ENCODE assay signal across 9 mouse cellular contexts in the genomic region with DNA sequence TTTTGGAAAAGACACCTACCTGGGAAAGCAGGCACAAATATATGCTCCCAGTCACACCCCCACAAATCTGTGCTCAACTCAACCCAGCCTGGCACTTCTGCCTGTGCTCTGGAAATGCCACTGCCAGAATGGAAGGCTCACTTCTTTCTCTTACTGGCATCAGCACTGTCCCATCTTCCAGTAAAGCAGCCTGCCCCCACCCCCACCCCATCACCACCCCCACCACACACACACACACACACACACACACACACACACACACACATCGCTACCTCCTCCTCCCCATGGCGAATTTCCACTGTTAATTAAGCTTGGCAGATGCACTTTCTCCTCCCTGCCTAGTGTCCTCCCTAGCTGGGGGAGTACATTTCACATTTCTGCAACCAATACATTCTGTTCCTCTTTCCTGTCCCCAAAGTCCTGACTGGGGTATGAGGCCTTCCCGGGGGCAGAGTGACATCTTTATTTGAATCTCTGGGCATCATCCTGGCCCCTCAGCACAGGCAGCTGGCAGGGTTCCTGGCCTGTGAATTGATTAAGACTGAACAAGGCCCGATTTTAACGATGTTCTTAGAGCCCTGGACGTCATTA. TPM values are rescaled to one million over a fixed set of nuclear protein-coding genes. Genes with fewer than 3 reads are reported as not detected.
A peak's percentile ranks its signal among the peaks of the same experiment; 100 is the strongest.
DNase-seq lines count a peak whose midpoint lies in the region; ATAC-seq lines count a peak whose summit lies in the region.
"Had no signal": no experiment of that assay in that cellular context is flagged by ENCODE, and none has a peak within 500 bp of the region (broad histone marks: within the 10 kb centered on the region; RNA-seq: fewer than 3 reads in every experiment).

No protein-coding gene starts in this region.

- H3K9ac ChIP-seq in midbrain, embryonic 11.5 days (ENCODE audit: low read length), result no peak overlapping the region
- H3K9ac ChIP-seq in hindbrain, embryonic 12.5 days, result 0 out of 2 replicates have a peak overlapping the region, but pooled peaks have one; percentile 18
- H3K9ac ChIP-seq in midbrain, embryonic 12.5 days (replicated peaks), result peak overlapping the region; percentile 15; the same call in 1 of the 2 replicates
- H3K9ac ChIP-seq: limb, embryonic 15.5 days had no signal

- 0 out of 2 replicates have a peak, but pooled peaks cover 3% of the 10 kb centered on the region for H3K36me3 ChIP-seq in midbrain, embryonic 10.5 days
- H3K36me3 ChIP-seq in midbrain, embryonic 11.5 days (ENCODE audit: control insufficient read depth, insufficient read depth, low read length), result no peaks in the 10 kb centered on the region
- H3K36me3 ChIP-seq in hindbrain, embryonic 12.5 days, result 0 out of 2 replicates have a peak, but pooled peaks cover 1% of the 10 kb centered on the region
- no peaks in the 10 kb centered on the region for H3K36me3 ChIP-seq in midbrain, embryonic 12.5 days

- H3K27ac ChIP-seq in midbrain, embryonic 10.5 days (replicated peaks), result peak overlapping the region; percentile 63; the same call in 1 of the 2 replicates
- H3K27ac ChIP-seq in midbrain, embryonic 11.5 days (ENCODE audit: low read depth, low read length), result no peak overlapping the region
- H3K27ac ChIP-seq in hindbrain, embryonic 12.5 days, result peak overlapping the region; percentile 71
- peak overlapping the region; percentile 59 for H3K27ac ChIP-seq in midbrain, embryonic 12.5 days (replicated peaks)
- H3K27ac ChIP-seq: limb, embryonic 15.5 days had no signal

- H3K4me1 ChIP-seq in midbrain, embryonic 10.5 days, result peaks cover 40% of the 10 kb centered on the region
- peaks cover 10% of the 10 kb centered on the region for H3K4me1 ChIP-seq in midbrain, embryonic 11.5 days (ENCODE audit: control insufficient read depth, insufficient read depth, low read length)
- H3K4me1 ChIP-seq in hindbrain, embryonic 12.5 days, result peaks cover 43% of the 10 kb centered on the region
- peaks cover 44% of the 10 kb centered on the region for H3K4me1 ChIP-seq in midbrain, embryonic 12.5 days

- no peak for DNase-seq in midbrain, embryonic 10.5 days (ENCODE audit: low spot score)
- no peak for DNase-seq in midbrain, embryonic 11.5 days (ENCODE audit: low spot score, missing footprints)
- DNase-seq in spleen, postnatal 10 days (ENCODE audit: low spot score in 2 of 2), result no peak
- no peak for DNase-seq in c-Kit-positive CD71-positive TER-119-positive erythroid progenitor cells, embryonic 14.5 days (ENCODE audit: low spot score)
- DNase-seq in ovary, adult 18-20 months (ENCODE audit: low spot score), result no peak

- no peak overlapping the region for H3K4me3 ChIP-seq in midbrain, embryonic 10.5 days
- H3K4me3 ChIP-seq in midbrain, embryonic 11.5 days (ENCODE audit: low read depth, low read length), result no peak overlapping the region
- H3K4me3 ChIP-seq in hindbrain, embryonic 12.5 days, result no peak overlapping the region
- no peak overlapping the region for H3K4me3 ChIP-seq in midbrain, embryonic 12.5 days
- H3K4me3 ChIP-seq: limb, embryonic 15.5 days had no signal

- H3K9me3 ChIP-seq in midbrain, embryonic 10.5 days (replicated peaks), result no peaks in the 10 kb centered on the region
- H3K9me3 ChIP-seq in midbrain, embryonic 11.5 days (ENCODE audit: control insufficient read depth, low read length), result no peaks in the 10 kb centered on the region
- H3K9me3 ChIP-seq in hindbrain, embryonic 12.5 days (replicated peaks), result no peaks in the 10 kb centered on the region
- H3K9me3 ChIP-seq in midbrain, embryonic 12.5 days, result no peaks in the 10 kb centered on the region
- H3K9me3 ChIP-seq: limb, embryonic 15.5 days had no signal

- no peak; the same call in 1 of the 2 replicates for ATAC-seq in midbrain, embryonic 11.5 days (ENCODE audit: low FRiP score)
- peak; percentile 38 for ATAC-seq in hindbrain, embryonic 12.5 days (ENCODE audit: low FRiP score)
- 0 out of 2 replicates have a peak, but pooled peaks have one; percentile 19 for ATAC-seq in midbrain, embryonic 12.5 days (ENCODE audit: low FRiP score, low read depth)

- no peak overlapping the region for H3K4me2 ChIP-seq in midbrain, embryonic 11.5 days
- H3K4me2 ChIP-seq in hindbrain, embryonic 12.5 days (replicated peaks), result no peak overlapping the region
- no peak overlapping the region for H3K4me2 ChIP-seq in midbrain, embryonic 12.5 days (replicated peaks)
- H3K4me2 ChIP-seq: heart, embryonic 11.5 days; limb, embryonic 15.5 days had no signal

- WGBS in midbrain, embryonic 10.5 days, result 36% methylated on average over 6 of the region's 6 CpGs
- WGBS in midbrain, embryonic 11.5 days, result 33% methylated on average over 6 of the region's 6 CpGs
- 26% methylated on average over 6 of the region's 6 CpGs for WGBS in hindbrain, embryonic 12.5 days
- WGBS in midbrain, embryonic 12.5 days, result 19% methylated on average over 6 of the region's 6 CpGs

- no peaks in the 10 kb centered on the region for H3K27me3 ChIP-seq in midbrain, embryonic 10.5 days (ENCODE audit: low read depth, poor library complexity, severe bottlenecking)
- H3K27me3 ChIP-seq in midbrain, embryonic 11.5 days (ENCODE audit: control insufficient read depth, insufficient read depth, low read length), result no peaks in the 10 kb centered on the region
- no peaks in the 10 kb centered on the region for H3K27me3 ChIP-seq in hindbrain, embryonic 12.5 days
- H3K27me3 ChIP-seq in midbrain, embryonic 12.5 days, result no peaks in the 10 kb centered on the region
- H3K27me3 ChIP-seq: limb, embryonic 15.5 days had no signal

RNA-seq across cellular contexts. Expression of gene Dlg5, which starts 40.3 kb away (rescaled TPM):
- polyA plus RNA-seq in midbrain, embryonic 10.5 days (2016; fragmentation: Nextera tagmentation; extraction: Ambion mirVana), result 11.3 and 11.7 TPM in 2 replicates
- 19.3 and 20.5 TPM in 2 replicates for polyA plus RNA-seq in midbrain, embryonic 11.5 days (2014; fragmentation: Nextera tagmentation; extraction: Ambion mirVana)
- polyA plus RNA-seq in hindbrain, embryonic 12.5 days (2016; fragmentation: Nextera tagmentation; extraction: Ambion mirVana), result 21.8 and 23.6 TPM in 2 replicates
- polyA plus RNA-seq in midbrain, embryonic 12.5 days (2016; fragmentation: Nextera tagmentation; extraction: Ambion mirVana), result 18.6 and 19.0 TPM in 2 replicates
